Mouse (Mus musculus) testis, adult 2 months (tissue): ENCODE measurements around the gene Sap30l.

Experiments
- CTCF ChIP-seq: fragments of 200-500 bp; IDR thresholded peaks from 2 replicates; pipeline ENCODE4 v1.5.1; 2012; ENCODE audit warnings: low read depth, mild to moderate bottlenecking, inconsistent platforms, low read length, moderate library complexity; ENCODE audit not compliant: control insufficient read depth, insufficient read depth, insufficient replicate concordance
- POLR2A ChIP-seq: fragments of 200-500 bp; IDR thresholded peaks from 2 replicates; pipeline ENCODE4 v1.6.1; 2012; ENCODE audit warnings: low read depth, mild to moderate bottlenecking, inconsistent platforms, low read length, moderate library complexity; ENCODE audit not compliant: control insufficient read depth

GRCm38 (mm10) chr11:57811006-57811405, 9.6 kb downstream of the Sap30l start:
- no peak for TF ChIP-seq POLR2A
- TF ChIP-seq CTCF = no peak
